In the genomic region with DNA sequence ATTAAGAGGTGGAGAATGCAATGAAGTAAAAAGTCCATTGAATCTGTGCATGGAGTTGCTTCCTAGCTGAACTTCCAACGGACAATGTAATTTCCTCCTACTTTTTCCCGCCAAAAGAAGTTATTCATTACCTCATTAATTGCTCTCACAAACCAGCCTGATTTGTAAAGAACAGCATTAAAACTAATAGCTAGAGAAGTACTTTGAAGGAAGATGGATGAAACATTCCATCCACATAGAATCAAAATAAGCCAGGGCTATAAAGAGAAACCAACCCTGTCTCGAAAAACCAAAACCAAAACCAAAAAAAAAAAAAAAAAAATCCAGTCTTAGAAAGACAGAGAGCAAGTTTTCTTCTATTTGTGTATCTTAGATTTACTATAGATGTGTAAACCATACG, we compare ENCODE assay signal across 26 mouse cellular contexts. TPM values are rescaled to one million over a fixed set of nuclear protein-coding genes. Genes with fewer than 3 reads are reported as not detected.
DNase-seq lines count a peak whose midpoint lies in the region; ATAC-seq and TF ChIP-seq lines count a peak whose summit lies in the region.
"Had no signal": no experiment of that assay in that cellular context is flagged by ENCODE, and none has a peak within 500 bp of the region (broad histone marks: within the 10 kb centered on the region; RNA-seq: fewer than 3 reads in every experiment).

A gene (minus strand): TSS at position 101 of the 400 bp plus-strand sequence.

- no peak within 1 kb of the TSS for H3K9ac ChIP-seq in intestine, embryonic 16.5 days (ENCODE audit: low read depth, low read length)
- no peak within 1 kb of the TSS for H3K9ac ChIP-seq in intestine, embryonic 15.5 days
- no peak within 1 kb of the TSS for H3K9ac ChIP-seq in neural tube, embryonic 15.5 days (replicated peaks)
- H3K9ac ChIP-seq: embryonic facial prominence, embryonic 13.5 days; embryonic facial prominence, embryonic 15.5 days; forebrain, embryonic 12.5 days had no signal

- H3K36me3 ChIP-seq in intestine, embryonic 16.5 days (ENCODE audit: control insufficient read depth, insufficient read depth, low read length) = no peaks in the 10 kb centered on the region
- H3K36me3 ChIP-seq in intestine, embryonic 15.5 days = no peaks in the 10 kb centered on the region
- no peaks in the 10 kb centered on the region for H3K36me3 ChIP-seq in myocyte (ENCODE audit: control insufficient read depth, insufficient read depth)
- H3K36me3 ChIP-seq in neural tube, embryonic 15.5 days = no peaks in the 10 kb centered on the region
- H3K36me3 ChIP-seq: embryonic facial prominence, embryonic 13.5 days; embryonic facial prominence, embryonic 15.5 days; forebrain, embryonic 10.5 days; forebrain, embryonic 12.5 days had no signal

- TF ChIP-seq POLR2A in myocyte (IDR thresholded peaks at IDR 0.05; ENCODE audit: insufficient read length, low read depth) = no peak

- H3K79me2 ChIP-seq in myocyte (ENCODE audit: control insufficient read depth, insufficient read depth) = no peaks in the 10 kb centered on the region

- no peak for ATAC-seq in intestine, embryonic 16.5 days
- no peak for ATAC-seq in intestine, embryonic 15.5 days
- no peak for ATAC-seq in neural tube, embryonic 15.5 days (ENCODE audit: low FRiP score)
- ATAC-seq: activated CD4-positive, CD25-positive, alpha-beta regulatory T cell, adult 4 months; CD4-positive, CD25-positive, alpha-beta regulatory T cell, adult 4 months; forebrain, embryonic 14.5 days; forebrain, embryonic 16.5 days; Patski had no signal

- no peak within 1 kb of the TSS for H3K27ac ChIP-seq in intestine, embryonic 16.5 days (ENCODE audit: low read length)
- H3K27ac ChIP-seq in intestine, embryonic 15.5 days = no peak within 1 kb of the TSS
- H3K27ac ChIP-seq in neural tube, embryonic 15.5 days (replicated peaks) = no peak within 1 kb of the TSS
- H3K27ac ChIP-seq: embryonic facial prominence, embryonic 13.5 days; embryonic facial prominence, embryonic 15.5 days; forebrain, embryonic 10.5 days; forebrain, embryonic 12.5 days had no signal

- H3K9me3 ChIP-seq in intestine, embryonic 16.5 days (ENCODE audit: control insufficient read depth, low read length) = no peaks in the 10 kb centered on the region
- H3K9me3 ChIP-seq in intestine, embryonic 15.5 days = no peaks in the 10 kb centered on the region
- no peaks in the 10 kb centered on the region for H3K9me3 ChIP-seq in neural tube, embryonic 15.5 days (replicated peaks)
- H3K9me3 ChIP-seq: embryonic facial prominence, embryonic 13.5 days; embryonic facial prominence, embryonic 15.5 days; forebrain, embryonic 10.5 days; forebrain, embryonic 12.5 days had no signal

- 63% methylated on average over 4 of the region's 4 CpGs for WGBS in intestine, embryonic 16.5 days
- 75% methylated on average over 4 of the region's 4 CpGs for WGBS in intestine, embryonic 15.5 days
- WGBS in neural tube, embryonic 15.5 days = 83% methylated on average over 4 of the region's 4 CpGs

- H3K27me3 ChIP-seq in intestine, embryonic 16.5 days (replicated peaks; ENCODE audit: control insufficient read depth, insufficient read depth, low read length) = no peaks in the 10 kb centered on the region
- no peaks in the 10 kb centered on the region for H3K27me3 ChIP-seq in intestine, embryonic 15.5 days (replicated peaks)
- H3K27me3 ChIP-seq in myocyte (ENCODE audit: control insufficient read depth, insufficient read depth, insufficient read length) = peaks cover 17% of the 10 kb centered on the region
- H3K27me3 ChIP-seq in neural tube, embryonic 15.5 days (replicated peaks) = no peaks in the 10 kb centered on the region
- H3K27me3 ChIP-seq: embryonic facial prominence, embryonic 13.5 days; embryonic facial prominence, embryonic 15.5 days; forebrain, embryonic 12.5 days; Patski had no signal

- no peak within 1 kb of the TSS for H3ac ChIP-seq in myocyte (ENCODE audit: control insufficient read depth, insufficient read length)

- no peak for DNase-seq in natural killer cell, adult 2 months (ENCODE audit: low spot score in 2 of 2)
- DNase-seq: adrenal gland, adult 8-10 months; adrenal gland, postnatal 14 days; adrenal gland, postnatal 36 days; B cell, adult 2 months; cerebellum, adult 11-12 months; cerebellum, adult 2 months; cerebellum, adult 9-10 months; cerebellum, postnatal 10 days; cerebellum, postnatal 25 days had no signal

- H3K4me1 ChIP-seq in intestine, embryonic 16.5 days (ENCODE audit: control insufficient read depth, insufficient read depth, low read length) = no peaks in the 10 kb centered on the region
- H3K4me1 ChIP-seq in intestine, embryonic 15.5 days (replicated peaks) = no peaks in the 10 kb centered on the region
- H3K4me1 ChIP-seq in neural tube, embryonic 15.5 days = no peaks in the 10 kb centered on the region
- H3K4me1 ChIP-seq: embryonic facial prominence, embryonic 13.5 days; embryonic facial prominence, embryonic 15.5 days; forebrain, embryonic 10.5 days; forebrain, embryonic 12.5 days had no signal

- H3K4me2 ChIP-seq in intestine, embryonic 16.5 days (ENCODE audit: low read depth, low read length) = peak within 1 kb of the TSS; percentile 22; the same call in 1 of the 2 replicates
- H3K4me2 ChIP-seq in intestine, embryonic 15.5 days (replicated peaks) = no peak within 1 kb of the TSS
- H3K4me2 ChIP-seq in myocyte (ENCODE audit: low read depth) = peak within 1 kb of the TSS; percentile 12
- H3K4me2 ChIP-seq in neural tube, embryonic 15.5 days = no peak within 1 kb of the TSS
- H3K4me2 ChIP-seq: embryonic facial prominence, embryonic 13.5 days; embryonic facial prominence, embryonic 15.5 days; forebrain, embryonic 12.5 days had no signal

- H3K4me3 ChIP-seq in intestine, embryonic 16.5 days (ENCODE audit: low read length) = 0 out of 2 replicates have a peak within 1 kb of the TSS, but pooled peaks have one; percentile 9
- no peak within 1 kb of the TSS for H3K4me3 ChIP-seq in intestine, embryonic 15.5 days (replicated peaks)
- H3K4me3 ChIP-seq in myocyte = no peak within 1 kb of the TSS
- H3K4me3 ChIP-seq in neural tube, embryonic 15.5 days (replicated peaks) = no peak within 1 kb of the TSS
- H3K4me3 ChIP-seq: embryonic facial prominence, embryonic 13.5 days; embryonic facial prominence, embryonic 15.5 days; erythroblast, embryonic 14.5 days; forebrain, embryonic 10.5 days; forebrain, embryonic 12.5 days had no signal

TF ChIP-seq in myocyte, 11 proteins besides CTCF, POLR2A, EP300 and RAD21:
- no peak for TF ChIP-seq MYOG (IDR thresholded peaks at IDR 0.05; ENCODE audit: control insufficient read depth in 1 of 3, insufficient read depth in 1 of 3, insufficient read length in 2 of 3, low read depth in 2 of 3)
- TF ChIP-seq POLR2AphosphoS2 (IDR thresholded peaks at IDR 0.05; ENCODE audit: insufficient read length, low read depth) = no peak
- TF ChIP-seq USF1 (IDR thresholded peaks at IDR 0.05; ENCODE audit: low read depth) = no peak
- TF ChIP-seq MYOD1 (IDR thresholded peaks at IDR 0.05; ENCODE audit: control insufficient read depth in 1 of 3, insufficient read length in 2 of 3, low read depth in 2 of 3) = no peak
- no peak for TF ChIP-seq SRF (IDR thresholded peaks at IDR 0.05; ENCODE audit: control insufficient read depth, insufficient read length, low read depth)
- no peak for TF ChIP-seq TCF12 (IDR thresholded peaks at IDR 0.05; ENCODE audit: insufficient read depth, poor library complexity, severe bottlenecking)
- TF ChIP-seq TCF3 (IDR thresholded peaks at IDR 0.05; ENCODE audit: insufficient read length, low read depth) = no peak
- TF ChIP-seq REST (IDR thresholded peaks at IDR 0.05; ENCODE audit: insufficient read depth, insufficient read length) = no peak
- no peak for TF ChIP-seq MAX (IDR thresholded peaks at IDR 0.05; ENCODE audit: low read depth)
- no peak for TF ChIP-seq E2F4 (IDR thresholded peaks at IDR 0.05; ENCODE audit: insufficient read depth)
- no peak for TF ChIP-seq CEBPB (IDR thresholded peaks at IDR 0.05; ENCODE audit: insufficient read depth, poor library complexity, severe bottlenecking)

RNA-seq across cellular contexts. Expression of the gene that starts here (rescaled TPM):
- 7.2 and 7.6 TPM in 2 replicates for polyA plus RNA-seq in intestine, embryonic 16.5 days (2015; fragmentation: Nextera tagmentation; extraction: Ambion mirVana)
- polyA plus RNA-seq in intestine, embryonic 15.5 days (2015; fragmentation: Nextera tagmentation; extraction: Ambion mirVana) = 4.5 and 5.6 TPM in 2 replicates
- polyA plus RNA-seq in myocyte (2012; fragmentation: generic; extraction: Trizol) = not detected
- not detected in 2 replicates for polyA plus RNA-seq in neural tube, embryonic 15.5 days (2015; fragmentation: Nextera tagmentation; extraction: Ambion mirVana)
- polyA plus RNA-seq: activated CD4-positive, CD25-positive, alpha-beta regulatory T cell, adult 4 months; CD4-positive, CD25-positive, alpha-beta regulatory T cell, adult 4 months; cerebellum, adult 2 months; cortical plate, adult 2 months; embryonic facial prominence, embryonic 11.5 days; embryonic facial prominence, embryonic 13.5 days; embryonic facial prominence, embryonic 15.5 days; erythroblast, embryonic 14.5 days; forebrain, embryonic 10.5 days; forebrain, embryonic 12.5 days; forebrain, embryonic 14.5 days; forebrain, embryonic 16.5 days; Patski had no signal

Comparison
In these comparisons a context has a peak if more than half of its experiments do, and no peak if none do; other contexts are left out.
1. H3K4me2 ChIP-seq: peak in intestine, embryonic 16.5 days (single experiment) and myocyte (single experiment); none in intestine, embryonic 15.5 days (single experiment) and neural tube, embryonic 15.5 days (single experiment).